Mouse (Mus musculus): ENCODE data around the gene Nav2.

DNA sequence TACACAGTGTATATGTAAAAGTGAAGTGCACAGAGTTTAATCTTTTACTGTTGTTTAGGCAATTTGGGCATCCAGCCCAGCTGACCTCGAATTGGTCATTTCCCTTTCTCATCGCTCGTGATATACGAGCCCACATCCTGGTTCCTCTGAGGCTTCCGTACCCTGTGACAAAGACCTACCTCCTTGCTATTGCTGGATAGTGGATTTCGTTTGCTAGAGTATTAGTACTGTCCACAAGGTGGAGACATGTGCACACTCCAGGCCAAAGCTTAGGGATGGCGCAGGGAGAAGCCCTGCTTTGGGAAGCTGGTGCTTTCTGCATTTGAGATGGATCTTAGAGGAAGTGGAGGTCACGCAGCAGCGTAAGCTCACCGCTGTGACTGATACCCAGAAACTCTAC, 559.3 kb downstream of the Nav2 start:
- TF ChIP-seq CTCF (IDR thresholded peaks at IDR 0.05; ENCODE audit: low read depth) = peak; percentile 94
- TF ChIP-seq EP300 (optimal IDR thresholded peaks at IDR 0.05) = no peak
